Mouse (Mus musculus): ENCODE measurements around the gene Cfap97.

- TF ChIP-seq CTCF (IDR thresholded peaks at IDR 0.05; ENCODE audit: borderline replicate concordance, control insufficient read depth, extremely low read depth, insufficient read depth, low read length, poor library complexity) (no peak), POLR2A (IDR thresholded peaks at IDR 0.05; ENCODE audit: control insufficient read depth, extremely low read depth, insufficient read depth, low read length, poor library complexity) (no peak)
Observed at GRCm38 (mm10) chr8:46180136-46180535, 28.6 kb downstream of the Cfap97 start.

Data from thymus, adult 2 months (tissue).